Mouse (Mus musculus) B cell, adult 2 months (primary cell): Measurements from ENCODE around the gene Trmt112.

Experiments used
- DNase-seq, 2 experiments: peaks; one replicate each; pipeline ENCODE4 v3.0.0; 2022

Trmt112 gene

DNA sequence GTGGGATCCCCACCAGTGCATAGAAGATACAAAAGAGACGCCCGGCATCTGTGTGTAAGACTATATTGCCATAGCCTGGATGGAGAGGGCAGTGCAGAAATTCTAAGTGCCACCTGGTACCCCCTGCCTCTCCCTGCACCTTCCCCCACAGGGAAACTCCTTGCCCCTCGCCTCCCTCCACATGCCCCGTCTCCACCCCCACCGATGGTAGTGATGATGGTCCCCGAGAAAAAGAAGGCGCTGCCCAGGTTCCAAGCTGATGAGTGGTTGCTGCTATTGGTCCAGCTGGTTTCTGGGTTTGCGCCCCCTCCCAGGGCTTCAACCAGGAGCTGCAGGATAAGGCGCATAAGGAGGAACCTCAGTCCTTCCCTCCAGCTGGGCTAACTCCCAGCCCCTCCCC lies 18.6 kb downstream of the Trmt112 start:
- DNase-seq: no peak

DNA sequence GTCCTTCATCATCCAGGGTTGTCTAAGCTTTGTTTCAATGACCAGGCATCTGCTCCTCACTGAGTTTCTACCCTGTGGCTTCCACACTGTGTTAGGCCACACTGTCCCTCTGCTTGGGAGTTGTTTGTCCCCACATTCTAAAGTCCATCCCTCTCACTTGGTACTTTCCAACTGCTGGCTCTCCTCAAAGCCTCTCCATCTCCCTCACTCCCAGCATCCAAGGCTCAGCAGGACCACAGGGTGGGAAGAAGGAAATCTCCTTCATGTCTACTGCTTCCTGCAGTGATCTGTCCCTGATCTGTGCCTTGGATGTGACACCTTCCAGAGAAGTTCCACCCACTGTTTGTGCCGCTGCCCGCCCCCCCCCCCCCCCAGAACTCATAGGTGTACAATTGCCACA lies 21.5 kb downstream of the Trmt112 start:
- no peak for DNase-seq

DNA sequence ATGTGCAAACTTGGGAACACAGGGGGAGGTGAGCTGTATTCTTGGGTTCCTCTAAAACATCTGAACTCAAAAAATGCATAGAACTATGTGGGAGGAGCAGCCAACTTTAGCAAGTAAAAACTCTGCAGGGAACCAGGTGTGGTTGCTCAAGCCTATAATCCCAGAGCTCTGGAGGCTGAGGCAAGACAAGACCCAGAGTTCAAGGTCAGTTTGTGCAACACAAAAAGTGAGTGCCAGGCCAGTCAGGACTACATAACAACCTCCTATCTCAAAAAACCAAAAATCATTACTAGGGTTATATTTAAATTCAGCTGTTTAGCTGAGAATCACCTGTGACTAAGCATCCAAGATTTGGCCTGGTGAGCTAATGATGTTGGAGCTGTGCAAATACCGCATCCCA lies 22.5 kb downstream of the Trmt112 start:
- no peak for DNase-seq

DNA sequence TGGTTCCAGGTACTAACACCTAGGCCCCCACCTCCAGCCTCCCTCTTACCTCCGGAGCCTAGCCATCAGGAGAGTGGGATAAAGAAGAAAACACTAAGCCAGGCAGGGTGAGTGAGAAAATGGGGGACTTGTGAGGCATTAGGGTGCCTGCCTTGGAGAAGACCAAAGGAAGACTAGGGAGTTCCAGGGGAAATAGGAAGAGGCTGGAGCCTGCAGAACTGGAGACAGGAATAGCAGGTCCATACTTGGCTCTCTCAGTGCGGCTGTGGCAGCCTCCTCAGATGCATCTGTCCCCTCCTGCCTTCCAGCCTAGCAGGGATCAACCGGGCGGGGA lies 23.6 kb downstream of the Trmt112 start:
- no peak for DNase-seq

DNA sequence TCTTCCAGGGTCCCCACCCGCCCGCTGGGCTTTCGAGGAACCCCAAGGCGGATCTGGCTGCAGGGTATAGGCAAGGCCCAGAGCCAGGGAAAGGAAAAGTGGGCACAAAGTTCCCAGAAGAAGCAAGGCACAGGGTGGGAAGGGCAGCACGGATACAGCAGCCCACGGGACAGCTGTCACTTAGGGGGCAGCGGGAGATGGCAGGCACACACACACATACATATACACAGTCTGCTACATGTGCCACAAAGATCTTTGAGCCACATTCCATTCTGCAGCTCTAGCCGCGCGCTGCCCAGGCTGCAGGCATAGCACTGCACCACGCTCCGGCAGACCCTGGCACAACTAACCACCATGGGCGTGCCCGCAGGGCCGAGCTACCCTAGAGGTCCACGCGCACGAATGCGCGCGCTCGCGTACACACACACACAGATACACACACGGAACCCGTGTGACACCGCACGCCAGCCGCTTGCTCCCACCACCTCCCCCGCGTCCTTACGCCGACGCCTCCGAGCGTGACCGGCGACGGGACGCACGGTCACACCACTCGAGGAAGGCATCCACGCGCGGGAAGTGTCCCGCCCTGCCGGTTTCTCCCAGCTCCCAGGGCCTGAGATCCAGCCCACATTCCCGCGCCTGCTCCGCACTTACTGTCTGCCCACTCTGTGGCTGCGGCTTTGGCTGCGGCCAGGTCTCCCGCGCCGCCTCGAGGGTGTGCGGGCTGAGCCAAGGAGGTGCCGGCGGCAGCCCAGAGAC lies 24.1 kb downstream of the Trmt112 start:
- peak; percentile 57 to 62 for DNase-seq

DNA sequence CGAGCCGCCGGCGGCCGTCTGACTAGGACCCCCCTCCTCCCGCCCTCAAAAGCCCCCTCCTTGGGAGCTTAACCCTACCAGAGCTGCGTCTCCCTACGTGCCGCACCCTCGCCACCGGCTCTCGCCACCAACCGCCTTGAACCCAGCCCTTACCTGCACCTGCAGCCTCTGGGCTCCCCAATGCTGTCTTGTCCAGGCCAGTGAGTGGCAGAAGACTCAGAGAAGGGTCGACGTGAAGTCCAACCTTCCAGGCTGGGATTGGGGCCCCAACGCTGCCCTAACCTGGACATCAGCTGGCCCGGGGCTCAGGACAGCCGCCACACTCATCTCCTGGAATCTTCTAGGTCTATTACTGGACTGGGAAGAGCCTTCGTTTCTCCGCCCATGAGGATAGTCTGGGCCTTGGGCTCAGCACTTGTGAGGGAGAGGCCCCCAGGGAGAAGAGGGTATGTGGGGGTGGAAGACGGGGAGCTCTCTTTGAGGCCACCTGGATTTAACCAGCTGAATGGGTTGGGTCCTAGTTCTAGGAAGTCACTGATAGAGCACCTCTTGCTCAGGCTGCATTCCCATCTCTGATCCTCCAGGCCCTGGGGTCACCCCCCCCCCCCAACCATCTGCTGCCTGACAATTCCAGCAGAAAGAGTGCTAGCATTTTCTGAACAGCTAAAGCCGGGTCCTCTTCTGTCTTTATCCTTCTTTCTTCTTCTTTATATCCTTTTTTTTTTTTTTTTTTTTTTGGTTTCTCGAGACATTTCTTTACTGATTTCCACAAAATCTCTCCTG lies 24.9 kb downstream of the Trmt112 start, which contains the start of gene Kcnk4:
Kcnk4 (minus strand) TSS at position 321 of the 783 bp plus-strand sequence.
- no peak for DNase-seq

DNA sequence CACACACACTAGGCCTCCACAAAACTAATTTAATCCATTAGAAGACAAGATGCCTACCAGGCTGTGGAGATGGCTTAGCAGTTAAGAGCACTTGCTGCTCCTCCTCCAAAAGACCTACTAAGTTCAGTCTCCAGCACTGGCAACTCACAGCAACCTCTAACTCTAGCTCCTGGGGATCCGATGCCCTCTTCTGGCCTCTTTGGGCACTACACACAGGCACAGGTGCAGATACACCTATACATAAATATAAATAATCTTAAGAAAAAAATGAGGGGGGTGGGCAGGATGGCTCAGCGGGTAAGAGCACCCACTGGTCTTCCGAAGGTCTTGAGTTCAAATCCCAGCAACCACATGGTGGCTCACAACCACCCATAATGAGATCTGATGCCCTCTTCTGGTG lies 26.8 kb downstream of the Trmt112 start:
- peak; percentile 70 for DNase-seq

DNA sequence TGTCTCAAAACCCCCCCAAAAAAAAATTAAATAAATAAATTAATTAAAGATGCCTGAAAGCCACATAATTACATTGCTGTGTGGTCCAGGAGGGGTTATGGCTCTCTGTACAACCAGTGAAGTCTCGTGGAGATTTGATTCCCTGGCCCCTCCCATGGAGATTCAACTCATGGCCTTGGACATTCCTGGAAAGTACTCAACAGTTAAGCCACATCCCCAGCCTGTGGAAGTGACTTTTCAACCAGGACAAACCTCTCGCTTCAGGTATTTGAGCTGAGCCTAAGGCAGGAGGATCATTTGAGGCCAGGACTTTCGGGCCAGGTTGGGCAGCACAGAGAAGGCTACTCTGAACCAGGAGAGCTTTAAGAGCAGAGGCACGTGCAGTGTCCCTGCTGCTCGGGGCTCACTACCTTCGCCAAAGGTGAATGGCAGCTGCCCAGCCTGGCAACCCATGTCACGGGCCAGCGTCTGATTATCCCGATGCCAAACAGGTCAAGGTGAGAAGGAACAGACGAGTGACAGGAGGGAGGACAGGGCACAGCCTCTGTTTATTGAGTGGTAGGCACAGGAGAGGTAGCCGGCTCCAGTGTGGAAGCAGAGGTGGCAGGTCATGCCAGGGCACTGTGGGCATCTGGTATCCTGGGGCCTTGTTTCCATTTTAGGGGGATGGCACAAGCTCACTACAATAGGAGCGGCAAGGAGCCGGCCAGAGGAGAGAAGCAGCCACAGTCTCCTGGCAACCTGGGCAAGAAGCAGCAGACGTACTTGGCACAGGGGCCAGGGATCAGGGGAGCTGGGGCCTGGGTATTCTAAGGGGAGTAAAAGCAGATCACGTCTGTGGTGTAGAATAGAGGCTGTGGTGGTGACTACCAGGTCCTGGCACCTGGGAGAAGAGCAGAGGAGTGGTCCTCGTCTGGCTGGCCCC lies 28.3 kb downstream of the Trmt112 start:
- no peak for DNase-seq

DNA sequence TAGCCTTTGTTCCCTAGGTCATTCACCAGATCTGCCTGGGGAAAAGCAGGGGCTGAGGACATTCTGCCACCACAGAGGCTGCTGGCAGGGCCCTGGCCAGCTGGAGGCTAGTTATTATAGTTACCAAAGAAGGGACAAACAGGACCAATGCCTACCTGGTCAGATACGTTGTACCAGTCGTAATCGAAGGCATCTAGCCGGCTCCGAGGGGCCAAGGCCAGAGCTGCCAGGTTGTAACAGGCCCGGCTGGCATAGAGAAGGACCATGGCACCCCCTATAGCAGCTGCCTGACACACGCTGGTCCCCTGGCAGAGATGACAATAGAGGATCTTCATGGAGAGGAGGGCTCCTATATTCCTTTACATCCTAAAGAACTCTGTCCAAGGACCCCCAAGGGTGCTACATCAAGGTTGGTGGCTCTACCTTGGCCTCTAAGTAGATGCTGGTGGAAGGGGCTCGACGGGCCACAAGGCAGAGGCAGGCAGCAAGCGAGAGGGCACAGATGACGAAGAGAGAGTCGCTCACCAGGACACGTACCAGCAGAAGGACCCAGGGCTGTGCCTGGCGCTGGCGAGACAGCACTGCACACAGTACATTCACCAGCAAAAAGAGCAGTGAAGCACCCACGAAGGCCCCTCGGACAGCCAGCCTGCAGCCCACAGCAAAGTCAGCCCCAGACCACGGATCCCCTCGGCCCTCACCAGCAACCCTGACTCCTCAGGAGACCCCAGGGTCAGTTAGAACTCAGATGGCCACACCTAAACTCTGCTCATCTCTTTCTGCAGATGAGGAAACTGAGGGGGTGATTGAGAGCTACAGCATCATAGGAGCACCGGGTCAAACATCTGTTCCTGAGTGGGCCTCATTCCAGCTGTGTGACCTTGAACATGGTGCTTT lies 29.9 kb downstream of the Trmt112 start:
- no peak for DNase-seq

DNA sequence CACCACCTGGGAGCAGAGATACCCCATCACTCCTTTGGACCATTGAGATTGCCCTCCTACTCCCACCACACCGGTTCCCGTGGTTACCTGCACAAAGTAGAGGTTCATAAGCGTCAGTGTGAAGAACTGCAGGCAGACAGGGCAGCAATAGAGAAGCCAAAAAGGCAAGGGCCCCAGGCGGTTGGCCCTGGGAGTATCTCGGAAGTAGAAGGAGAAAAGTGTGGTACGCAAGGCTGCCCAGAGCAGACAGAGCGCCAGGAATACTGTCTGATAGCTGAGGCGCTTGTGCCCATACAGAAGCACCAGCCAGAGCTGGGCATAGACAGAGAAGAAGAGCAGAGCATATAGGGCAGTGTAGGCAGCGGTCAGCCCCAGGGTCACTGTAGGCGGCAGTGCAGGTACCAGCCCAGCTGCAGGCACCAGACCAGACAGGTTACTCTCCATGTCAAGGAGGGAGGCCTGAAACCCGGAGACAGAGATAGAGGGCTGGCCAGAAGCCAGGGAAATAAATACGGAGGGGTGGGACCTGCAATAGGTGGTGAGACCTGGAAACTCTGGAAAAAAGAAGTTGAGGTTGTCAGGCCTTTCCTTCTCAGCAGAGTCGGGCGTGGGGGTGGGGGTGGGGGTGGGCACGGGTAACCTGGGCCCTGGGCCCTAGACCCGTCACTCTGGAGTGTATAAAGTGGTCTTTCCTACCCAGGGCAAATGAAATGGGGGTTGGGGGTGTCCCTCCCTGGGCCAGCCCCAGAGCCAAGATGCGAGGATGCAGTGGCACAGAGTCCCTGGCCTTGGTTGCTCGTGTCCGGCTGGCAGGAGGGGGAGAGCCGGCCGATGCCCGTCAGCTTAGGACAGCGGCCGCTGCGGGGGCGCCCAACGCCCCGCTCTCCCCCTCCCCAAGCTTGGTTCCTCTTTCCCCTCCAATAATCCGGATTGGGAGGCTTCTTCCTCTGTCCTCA lies 31.2 kb downstream of the Trmt112 start:
- no peak for DNase-seq

DNA sequence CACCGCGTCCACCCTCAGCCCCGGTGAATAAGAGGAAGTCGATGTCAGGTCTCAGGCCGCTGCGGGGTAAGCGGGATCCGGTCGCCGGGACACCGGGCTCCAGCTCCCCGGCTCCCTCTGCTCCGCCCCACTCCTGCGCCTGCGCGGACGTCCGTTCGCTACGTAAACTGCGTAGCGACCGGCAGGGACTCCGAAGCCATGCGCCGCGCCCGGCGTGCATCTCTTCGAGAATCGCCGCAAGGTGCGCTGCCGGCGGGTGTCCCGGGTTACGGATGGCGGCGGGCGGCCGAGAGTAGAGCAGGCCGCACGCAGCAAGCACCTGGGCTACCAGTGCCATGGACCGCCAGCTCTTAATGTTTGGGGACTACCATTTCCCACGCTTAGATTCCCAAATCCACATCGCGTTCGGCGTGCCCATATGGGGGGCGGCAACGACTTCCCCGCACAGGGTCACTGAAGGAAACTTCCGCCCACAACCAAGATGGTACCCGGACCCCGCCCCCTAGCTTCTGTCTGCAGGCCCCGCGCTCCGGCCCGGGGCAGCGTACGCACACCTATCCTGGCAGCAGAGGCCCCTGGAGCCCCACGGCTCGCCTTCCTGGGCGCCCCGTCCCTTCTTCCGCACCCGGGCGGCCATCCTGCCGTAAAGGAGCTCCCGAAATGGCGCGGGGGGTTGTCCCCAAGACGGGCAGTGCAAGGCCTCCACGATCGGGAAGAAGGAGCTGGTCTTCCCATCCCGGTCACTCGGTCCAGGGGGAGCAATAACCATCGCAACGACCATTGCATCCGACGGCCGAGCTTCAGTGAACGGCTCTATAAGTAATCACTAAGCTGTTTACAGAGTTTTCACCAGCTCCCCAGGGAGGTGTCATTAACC lies 32.1 kb downstream of the Trmt112 start, which contains the start of gene Bad:
Bad (plus strand) TSS at position 490 of the 877 bp plus-strand sequence.
- peak; percentile 96 to 98 for DNase-seq

DNA sequence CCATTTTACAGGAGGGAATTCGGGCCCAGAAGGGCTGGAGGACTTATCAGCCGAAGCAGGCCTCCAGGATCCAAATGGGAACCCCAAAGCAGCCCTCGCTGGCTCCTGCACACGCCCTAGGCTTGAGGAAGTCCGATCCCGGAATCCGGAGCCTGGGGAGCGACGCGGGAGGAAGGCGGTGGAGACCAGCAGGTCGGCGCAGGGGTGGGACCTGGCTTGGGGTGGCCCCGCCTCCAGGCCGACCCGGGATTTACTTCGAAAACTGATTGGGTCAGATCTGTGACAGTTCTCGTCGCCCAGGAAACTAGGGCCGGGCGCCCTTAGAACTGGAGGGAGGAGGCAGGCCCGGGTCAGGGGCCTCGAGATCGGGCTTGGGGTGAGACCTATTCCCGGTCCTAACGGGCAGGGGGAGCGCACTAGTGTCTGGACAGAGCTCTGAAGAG lies 32.8 kb downstream of the Trmt112 start, which contains the start of gene Gpr137:
Gpr137 (minus strand) TSS at position 232 of the 443 bp plus-strand sequence.
- peak; percentile 90 to 91 for DNase-seq

DNA sequence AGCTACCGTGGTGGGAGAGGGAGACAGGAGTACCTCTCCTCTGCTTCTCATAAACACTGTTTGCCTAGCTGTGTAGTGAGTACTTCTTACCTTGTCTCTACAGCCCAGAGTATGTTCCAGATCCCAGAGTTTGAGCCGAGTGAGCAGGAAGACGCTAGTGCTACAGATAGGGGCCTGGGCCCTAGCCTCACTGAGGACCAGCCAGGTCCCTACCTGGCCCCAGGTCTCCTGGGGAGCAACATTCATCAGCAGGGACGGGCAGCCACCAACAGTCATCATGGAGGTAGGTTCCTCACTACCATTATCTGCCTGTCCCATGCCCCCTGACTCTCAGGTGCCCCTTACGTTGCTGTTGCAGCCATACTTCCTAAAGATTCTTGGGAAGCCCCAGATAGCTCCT lies 33.3 kb downstream of the Trmt112 start:
- DNase-seq: no peak

DNA sequence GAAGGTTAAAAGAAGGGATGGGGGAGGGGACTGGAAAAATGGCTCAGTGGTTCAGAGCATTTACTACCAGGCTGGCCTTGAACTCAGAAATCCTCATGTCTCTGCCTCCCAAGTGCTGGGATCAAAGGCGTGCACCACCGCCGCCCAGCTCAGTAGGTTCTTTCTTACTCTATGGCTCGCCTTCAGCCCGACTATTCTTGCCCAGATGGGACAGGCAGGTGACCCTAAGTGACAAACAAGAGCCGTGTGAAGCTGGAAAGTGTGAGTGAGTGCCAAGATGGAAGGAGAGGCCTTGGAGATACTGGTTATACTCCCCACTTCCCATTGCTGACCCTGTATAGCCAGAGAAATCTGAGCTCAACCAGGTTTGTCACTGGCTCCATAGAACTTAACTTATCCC lies 34.2 kb downstream of the Trmt112 start:
- no peak for DNase-seq

DNA sequence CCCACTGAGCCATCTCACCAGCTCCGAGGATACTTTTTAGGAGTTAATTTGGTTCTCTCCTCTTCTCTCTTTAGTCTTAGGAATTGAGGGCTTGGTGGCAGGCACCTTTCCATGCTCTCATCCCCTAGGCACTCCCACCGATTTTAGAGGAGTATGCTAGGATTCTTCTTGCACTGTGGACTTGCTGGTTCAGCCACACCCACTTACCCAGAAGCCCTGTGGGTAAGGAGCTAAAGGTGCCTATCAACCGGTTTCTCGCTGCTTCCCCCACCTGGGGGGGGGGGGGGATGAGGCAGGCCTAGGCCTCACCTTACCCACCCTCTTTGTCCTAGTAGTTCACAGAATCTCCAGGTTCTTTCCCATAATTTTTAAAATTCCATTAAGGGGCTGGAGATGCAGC lies 38.2 kb downstream of the Trmt112 start:
- DNase-seq: no peak

DNA sequence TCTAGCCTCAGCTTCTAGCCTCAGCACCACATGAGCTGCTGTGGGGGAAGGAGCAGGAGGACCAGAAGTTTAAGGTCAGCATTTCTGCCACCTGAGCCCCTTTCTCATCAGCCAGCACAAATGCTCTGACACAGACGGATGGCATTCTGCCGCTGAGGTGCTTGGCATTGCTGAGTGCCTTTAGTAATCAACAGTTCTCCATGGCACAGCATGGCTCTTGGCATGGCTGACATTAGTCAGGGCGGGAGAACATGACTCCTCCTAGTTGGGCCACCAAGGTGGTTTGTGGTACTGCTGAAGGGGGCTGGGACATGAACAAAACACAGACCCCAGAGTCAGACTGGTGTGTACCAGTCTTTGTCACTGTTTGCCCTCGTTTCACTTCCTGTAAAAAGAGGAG lies 38.7 kb downstream of the Trmt112 start:
- DNase-seq: no peak

DNA sequence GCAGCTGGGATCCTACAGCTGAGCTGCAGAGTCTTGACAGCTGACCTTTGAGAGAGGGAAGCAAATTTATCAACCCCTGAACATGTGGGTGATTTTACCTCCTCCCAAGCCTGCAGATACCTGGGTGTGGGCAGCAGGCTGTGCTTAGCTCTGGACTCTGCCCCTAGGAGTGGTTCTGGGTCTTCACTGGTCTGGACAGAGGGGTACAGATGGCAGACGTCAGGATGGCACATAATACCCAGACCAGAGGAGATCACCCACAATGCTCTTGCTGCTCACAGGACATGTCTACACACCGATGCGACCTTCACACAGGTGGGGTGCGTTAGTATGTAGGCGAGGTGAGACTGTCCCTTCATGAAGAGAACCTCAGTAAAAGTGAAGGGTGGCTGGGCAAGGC lies 40.0 kb downstream of the Trmt112 start:
- no peak for DNase-seq

DNA sequence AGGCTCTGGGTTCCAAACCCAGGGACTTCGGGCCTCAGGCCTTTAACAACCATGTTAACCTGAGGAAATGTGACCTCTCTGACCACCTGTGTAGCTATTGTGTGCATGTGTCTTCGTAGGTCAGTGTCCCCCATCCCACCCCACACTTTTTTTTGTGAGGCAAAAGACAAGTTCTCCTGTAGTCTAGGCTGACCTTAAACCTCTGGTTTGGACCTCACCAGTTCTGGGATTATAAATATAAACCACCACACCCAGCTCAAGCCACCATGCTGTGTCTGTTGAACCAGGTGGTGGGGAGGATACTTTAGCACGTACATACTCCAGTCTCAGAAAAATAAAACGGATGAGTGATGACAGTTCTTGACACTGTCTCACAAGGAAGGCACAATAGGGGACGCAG lies 40.5 kb downstream of the Trmt112 start:
- no peak for DNase-seq

DNA sequence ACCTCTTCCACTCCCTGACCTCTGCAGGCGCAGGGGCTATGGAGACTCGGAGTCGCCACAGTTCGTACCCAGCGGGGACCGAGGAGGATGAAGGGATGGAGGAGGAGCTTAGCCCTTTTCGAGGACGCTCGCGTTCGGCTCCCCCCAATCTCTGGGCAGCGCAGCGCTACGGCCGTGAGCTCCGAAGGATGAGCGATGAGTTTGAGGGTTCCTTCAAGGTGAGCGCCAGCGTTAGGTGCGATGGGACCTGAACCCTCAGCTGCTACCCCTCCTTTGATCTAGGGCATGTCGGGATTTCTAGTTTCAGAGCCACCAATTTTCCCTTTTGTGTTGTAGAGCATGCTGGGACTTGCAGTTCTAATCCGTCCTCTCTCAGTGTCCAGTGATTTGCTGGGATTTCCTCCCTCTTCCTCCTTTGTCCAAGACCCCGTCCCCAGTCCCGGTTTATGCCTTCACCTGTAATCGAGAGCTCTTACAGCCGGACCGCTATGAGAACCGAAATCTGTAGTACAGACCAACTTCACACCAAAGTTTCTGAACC lies 41.2 kb downstream of the Trmt112 start:
- peak in 1 of 2 experiments; percentile 29 for DNase-seq
